Mouse (Mus musculus): ENCODE measurements around the gene 2900011O08Rik. TPM values are rescaled to one million over a fixed set of nuclear protein-coding genes. Genes with fewer than 3 reads are reported as not detected.

The 2900011O08Rik gene
- polyA plus RNA-seq, 1 experiment = 0.43 TPM

GRCm38 (mm10) chr16:14003386-14004130, 17.2 kb downstream of the 2900011O08Rik start:
- no peaks in the 10 kb centered on the region for H3K9me3 ChIP-seq
- peaks cover 12% of the 10 kb centered on the region for H3K4me1 ChIP-seq
- H3K36me3 ChIP-seq (replicated peaks; ENCODE audit: low read length) = no peaks in the 10 kb centered on the region
- TF ChIP-seq FLI1 (IDR thresholded peaks at IDR 0.05; ENCODE audit: low read length) (no peak), GATA1 (IDR thresholded peaks at IDR 0.05; ENCODE audit: borderline replicate concordance, low read length) (no peak)
- H3K27me3 ChIP-seq (replicated peaks) = peaks cover 6% of the 10 kb centered on the region
- no peak overlapping the region for H3K4me3 ChIP-seq (replicated peaks)

GRCm38 (mm10) chr16:14004170-14004569, 17.8 kb downstream of the 2900011O08Rik start:
- Histone ChIP-seq H3K36me3 (replicated peaks; ENCODE audit: low read length) (no peaks in the 10 kb centered on the region), H3K9me3 (no peaks in the 10 kb centered on the region), H3K4me3 (replicated peaks) (no peak overlapping the region), H3K27me3 (replicated peaks) (peaks cover 6% of the 10 kb centered on the region), H3K4me1 (peaks cover 12% of the 10 kb centered on the region)
- TF ChIP-seq FLI1 (IDR thresholded peaks at IDR 0.05; ENCODE audit: low read length) (no peak), GATA1 (IDR thresholded peaks at IDR 0.05; ENCODE audit: borderline replicate concordance, low read length) (no peak)

- TF ChIP-seq GATA1 (IDR thresholded peaks at IDR 0.05; ENCODE audit: borderline replicate concordance, low read length) (no peak), FLI1 (IDR thresholded peaks at IDR 0.05; ENCODE audit: low read length) (no peak)
- Histone ChIP-seq H3K4me1 (peaks cover 12% of the 10 kb centered on the region), H3K9me3 (no peaks in the 10 kb centered on the region), H3K27me3 (replicated peaks) (peaks cover 9% of the 10 kb centered on the region), H3K36me3 (replicated peaks; ENCODE audit: low read length) (no peaks in the 10 kb centered on the region), H3K4me3 (replicated peaks) (no peak overlapping the region)
These were observed 18.3 kb downstream of the 2900011O08Rik start for GRCm38 (mm10) chr16:14004726-14005125.

GRCm38 (mm10) chr16:14005266-14005665, 18.9 kb downstream of the 2900011O08Rik start:
- Histone ChIP-seq H3K36me3 (replicated peaks; ENCODE audit: low read length) (no peaks in the 10 kb centered on the region), H3K9me3 (no peaks in the 10 kb centered on the region), H3K4me3 (replicated peaks) (no peak overlapping the region), H3K27me3 (replicated peaks) (peaks cover 9% of the 10 kb centered on the region), H3K4me1 (peaks cover 12% of the 10 kb centered on the region)
- no peak for TF ChIP-seq GATA1 (IDR thresholded peaks at IDR 0.05; ENCODE audit: borderline replicate concordance, low read length)
- no peak for TF ChIP-seq FLI1 (IDR thresholded peaks at IDR 0.05; ENCODE audit: low read length)

GRCm38 (mm10) chr16:14008081-14008480, 21.7 kb downstream of the 2900011O08Rik start:
- no peaks in the 10 kb centered on the region for H3K9me3 ChIP-seq
- H3K27me3 ChIP-seq (replicated peaks) = peaks cover 3% of the 10 kb centered on the region
- TF ChIP-seq GATA1 (IDR thresholded peaks at IDR 0.05; ENCODE audit: borderline replicate concordance, low read length) = no peak
- no peak for TF ChIP-seq FLI1 (IDR thresholded peaks at IDR 0.05; ENCODE audit: low read length)
- no peak overlapping the region for H3K4me3 ChIP-seq (replicated peaks)
- peaks cover 12% of the 10 kb centered on the region for H3K4me1 ChIP-seq
- no peaks in the 10 kb centered on the region for H3K36me3 ChIP-seq (replicated peaks; ENCODE audit: low read length)

GRCm38 (mm10) chr16:14008708-14009107, 22.3 kb downstream of the 2900011O08Rik start:
- Histone ChIP-seq H3K9me3 (no peaks in the 10 kb centered on the region), H3K4me3 (replicated peaks) (no peak overlapping the region), H3K36me3 (replicated peaks; ENCODE audit: low read length) (no peaks in the 10 kb centered on the region), H3K4me1 (peaks cover 8% of the 10 kb centered on the region), H3K27me3 (replicated peaks) (peaks cover 4% of the 10 kb centered on the region)
- TF ChIP-seq FLI1 (IDR thresholded peaks at IDR 0.05; ENCODE audit: low read length) = no peak
- TF ChIP-seq GATA1 (IDR thresholded peaks at IDR 0.05; ENCODE audit: borderline replicate concordance, low read length) = no peak

- no peaks in the 10 kb centered on the region for H3K36me3 ChIP-seq (replicated peaks; ENCODE audit: low read length)
- TF ChIP-seq FLI1 (IDR thresholded peaks at IDR 0.05; ENCODE audit: low read length) = no peak
- H3K9me3 ChIP-seq = no peaks in the 10 kb centered on the region
- no peaks in the 10 kb centered on the region for H3K4me1 ChIP-seq
- H3K27me3 ChIP-seq (replicated peaks) = peaks cover 7% of the 10 kb centered on the region
- H3K4me3 ChIP-seq (replicated peaks) = no peak overlapping the region
These were observed 23.6 kb downstream of the 2900011O08Rik start for GRCm38 (mm10) chr16:14009966-14010365.

GRCm38 (mm10) chr16:14017306-14017705, 30.9 kb downstream of the 2900011O08Rik start:
- Histone ChIP-seq H3K27me3 (replicated peaks) (peaks cover 8% of the 10 kb centered on the region), H3K36me3 (replicated peaks; ENCODE audit: low read length) (no peaks in the 10 kb centered on the region), H3K4me3 (replicated peaks) (no peak overlapping the region), H3K9me3 (peaks cover 3% of the 10 kb centered on the region), H3K4me1 (peaks cover 7% of the 10 kb centered on the region; the same call in 1 of the 2 replicates)
- TF ChIP-seq FLI1 (IDR thresholded peaks at IDR 0.05; ENCODE audit: low read length) (no peak), GATA1 (IDR thresholded peaks at IDR 0.05; ENCODE audit: borderline replicate concordance, low read length) (no peak)

- TF ChIP-seq GATA1 (IDR thresholded peaks at IDR 0.05; ENCODE audit: borderline replicate concordance, low read length) (no peak), FLI1 (IDR thresholded peaks at IDR 0.05; ENCODE audit: low read length) (no peak)
- Histone ChIP-seq H3K9me3 (peaks cover 3% of the 10 kb centered on the region), H3K4me1 (peaks cover 7% of the 10 kb centered on the region; the same call in 1 of the 2 replicates), H3K27me3 (replicated peaks) (peaks cover 3% of the 10 kb centered on the region), H3K36me3 (replicated peaks; ENCODE audit: low read length) (no peaks in the 10 kb centered on the region), H3K4me3 (replicated peaks) (no peak overlapping the region)
These were observed 34.9 kb downstream of the 2900011O08Rik start for GRCm38 (mm10) chr16:14021166-14021822.
